Mouse (Mus musculus) stomach, postnatal 0 days (tissue): ENCODE measurements around the gene Ccdc144b.

Experiments used
- CTCF ChIP-seq: IDR thresholded peaks from 2 replicates; pipeline ENCODE4 v1.5.1; 2016; ENCODE audit warnings: antibody characterized with exemption, low read depth, mild to moderate bottlenecking, moderate library complexity
- EP300 ChIP-seq: optimal IDR thresholded peaks from 2 replicates; pipeline ENCODE3; 2016; ENCODE audit warnings: antibody characterized with exemption

- TF ChIP-seq CTCF (no peak), EP300 (no peak)
These were observed 17.7 kb upstream of the Ccdc144b start for GRCm38 (mm10) chr3:36071047-36071446.
